Mouse (Mus musculus) G1E (cell line): Measurements from ENCODE around the gene Slc35e3. TPM values are rescaled to one million over a fixed set of nuclear protein-coding genes. Genes with fewer than 3 reads are reported as not detected.

Experiments
- ATAC-seq: 2 replicates; pipeline ENCODE4 v1.8.0; 2016; ENCODE audit warnings: mild to moderate bottlenecking; ENCODE audit not compliant: insufficient number of reproducible peaks, poor library complexity, low FRiP score, severe bottlenecking; ENCODE audit errors: extremely low read depth
- DNase-seq: peaks from one replicate; pipeline ENCODE4 v3.0.0; 2012; ENCODE audit warnings: low spot score
- H3K27me3 ChIP-seq: 2 replicates; pipeline ENCODE4 v1.6.1; 2012; ENCODE audit warnings: mild to moderate bottlenecking, low read length, inconsistent platforms; ENCODE audit not compliant: insufficient read depth
- H3K36me3 ChIP-seq: replicated peaks from 2 replicates; pipeline ENCODE3; 2012; ENCODE audit warnings: mild to moderate bottlenecking, inconsistent platforms
- H3K4me1 ChIP-seq: 2 replicates; pipeline ENCODE4 v1.6.1; 2012; ENCODE audit warnings: low read depth, low read length, inconsistent platforms, mixed read lengths; ENCODE audit not compliant: insufficient read depth
- H3K4me3 ChIP-seq: 2 replicates; pipeline ENCODE4 v1.5.1; 2012; ENCODE audit warnings: low read depth, mild to moderate bottlenecking, inconsistent platforms, low read length, moderate library complexity, mixed read lengths
- H3K9me3 ChIP-seq: replicated peaks from 2 replicates; pipeline ENCODE4 v1.6.1; 2012; ENCODE audit warnings: inconsistent platforms
- CTCF ChIP-seq: IDR thresholded peaks from 2 replicates; pipeline ENCODE4 v1.5.1; 2012; ENCODE audit warnings: low read depth, low read length, inconsistent platforms, mixed read lengths
- GATA1 ChIP-seq: IDR thresholded peaks from 2 replicates; pipeline ENCODE4 v1.6.1; 2012; ENCODE audit warnings: borderline replicate concordance, low read length, inconsistent platforms, mixed read lengths
- GATA2 ChIP-seq: IDR thresholded peaks from 2 replicates; pipeline ENCODE4 v1.6.1; 2012; ENCODE audit warnings: low read depth, low read length, inconsistent platforms, borderline replicate concordance
- POLR2AphosphoS5 ChIP-seq: IDR thresholded peaks from 2 replicates; pipeline ENCODE4 v1.6.1; 2012; ENCODE audit warnings: low read depth, low read length, inconsistent platforms; ENCODE audit not compliant: insufficient replicate concordance
- TAL1 ChIP-seq: conservative IDR thresholded peaks from 2 replicates; pipeline ENCODE4 v1.6.1; 2012; ENCODE audit warnings: low read depth, low read length, inconsistent platforms, mixed read lengths
- polyA plus RNA-seq: library from polyadenylated mRNA; stranded (reverse); fragments of >175 nt; gene quantifications from 2 replicates; pipeline ENCODE4 v1.2.3, GENCODE M21; 2012
- total RNA-seq, 2 experiments: library from RNA; stranded (forward) in 1 of 2; stranded (reverse) in 1 of 2; fragments of 200-1000 nt in 1 of 2; fragments of >200 nt in 1 of 2; fragmentation: Nextera tagmentation in 1 of 2; gene quantifications; 2 replicates each; pipeline ENCODE4 v1.2.3; 2014 to 2017

The Slc35e3 gene
- total and polyA plus RNA-seq, 3 experiments, result 1.5 to 10.9 (median 3.5) TPM

- no peak for TF ChIP-seq TAL1
- no peak for TF ChIP-seq CTCF
- TF ChIP-seq GATA2, result no peak
- TF ChIP-seq POLR2AphosphoS5, result no peak
- no peak for TF ChIP-seq GATA1
- Histone ChIP-seq H3K4me3 (no peak overlapping the region), H3K36me3 (peaks cover 52% of the 10 kb centered on the region), H3K9me3 (no peaks in the 10 kb centered on the region), H3K4me1 (peaks cover 33% of the 10 kb centered on the region), H3K27me3 (no peaks in the 10 kb centered on the region)
- ATAC-seq (no peak), DNase-seq (no peak)
Measured at GRCm38 (mm10) chr10:117790011-117790410, 43.8 kb upstream of the Slc35e3 start.

GRCm38 (mm10) chr10:117784646-117785045 lies 38.5 kb upstream of the Slc35e3 start:
- Histone ChIP-seq H3K36me3 (peaks cover 86% of the 10 kb centered on the region), H3K4me1 (peaks cover 4% of the 10 kb centered on the region; the same call in 1 of the 2 replicates), H3K9me3 (no peaks in the 10 kb centered on the region), H3K27me3 (no peaks in the 10 kb centered on the region), H3K4me3 (no peak overlapping the region)
- TF ChIP-seq GATA2, result no peak
- no peak for TF ChIP-seq POLR2AphosphoS5
- no peak for ATAC-seq
- DNase-seq, result no peak

GRCm38 (mm10) chr10:117783786-117784420 lies 37.7 kb upstream of the Slc35e3 start:
- Histone ChIP-seq H3K27me3 (no peaks in the 10 kb centered on the region), H3K4me3 (no peak overlapping the region), H3K36me3 (peaks cover 93% of the 10 kb centered on the region), H3K9me3 (no peaks in the 10 kb centered on the region), H3K4me1 (peaks cover 4% of the 10 kb centered on the region; the same call in 1 of the 2 replicates)
- TF ChIP-seq GATA2 (no peak), GATA1 (no peak), TAL1 (no peak), CTCF (no peak), POLR2AphosphoS5 (no peak)
- ATAC-seq (no peak), DNase-seq (no peak)

GRCm38 (mm10) chr10:117782491-117783260 lies 36.5 kb upstream of the Slc35e3 start:
- no peak for ATAC-seq
- H3K36me3 ChIP-seq, result peaks cover 96% of the 10 kb centered on the region
- no peak for TF ChIP-seq TAL1
- no peak for TF ChIP-seq GATA2
- no peak for TF ChIP-seq POLR2AphosphoS5
- no peak for TF ChIP-seq GATA1
- TF ChIP-seq CTCF, result no peak

GRCm38 (mm10) chr10:117782056-117782455 lies 35.9 kb upstream of the Slc35e3 start:
- Histone ChIP-seq H3K27me3 (no peaks in the 10 kb centered on the region), H3K4me1 (peaks cover 2% of the 10 kb centered on the region; the same call in 1 of the 2 replicates), H3K9me3 (no peaks in the 10 kb centered on the region), H3K4me3 (no peak overlapping the region), H3K36me3 (peaks cover 95% of the 10 kb centered on the region)
- no peak for DNase-seq
- ATAC-seq, result no peak
- TF ChIP-seq GATA1, result no peak
- TF ChIP-seq CTCF, result no peak
- TF ChIP-seq TAL1, result no peak
- TF ChIP-seq GATA2, result no peak
- TF ChIP-seq POLR2AphosphoS5, result no peak

More at GRCm38 (mm10) chr10:117782491-117783260, 36.5 kb upstream of the Slc35e3 start:
- no peaks in the 10 kb centered on the region for H3K27me3 ChIP-seq
- no peak for DNase-seq
- no peak overlapping the region for H3K4me3 ChIP-seq
- H3K9me3 ChIP-seq, result no peaks in the 10 kb centered on the region
- peaks cover 2% of the 10 kb centered on the region; the same call in 1 of the 2 replicates for H3K4me1 ChIP-seq

DNA sequence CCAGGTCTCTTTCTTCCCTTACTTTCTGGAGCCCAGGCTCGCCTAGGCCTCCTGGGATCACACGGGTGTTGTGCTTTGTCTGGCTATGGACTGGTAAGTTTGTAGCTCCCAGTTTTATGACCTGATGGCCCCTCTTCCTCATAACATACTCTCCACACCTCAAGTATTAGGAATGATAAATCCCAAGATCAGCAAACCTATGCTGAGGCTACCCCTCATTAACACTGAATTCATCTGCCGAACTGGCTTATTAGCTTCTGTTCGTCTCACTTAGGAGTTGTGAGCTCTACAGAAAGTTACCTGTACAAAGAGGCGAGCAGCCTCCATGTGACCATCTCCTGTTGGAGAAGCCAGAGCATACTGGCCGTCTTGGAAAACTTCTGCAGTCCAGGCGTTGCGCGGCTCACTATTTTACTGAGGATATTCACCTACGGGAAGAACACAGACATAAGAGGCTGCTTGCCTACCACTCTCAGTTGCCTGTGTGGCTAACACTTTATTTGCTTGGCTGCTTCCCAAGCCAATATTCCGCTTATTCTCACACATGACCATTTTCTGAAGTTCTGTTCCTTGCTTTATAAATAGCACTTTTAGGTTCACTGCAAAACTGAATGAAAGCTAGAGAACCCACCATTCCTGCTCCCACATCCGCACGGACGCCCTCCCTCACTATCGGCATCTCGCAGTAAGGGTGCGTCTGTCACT lies 35.0 kb upstream of the Slc35e3 start:
- ATAC-seq (no peak), DNase-seq (no peak)
- Histone ChIP-seq H3K9me3 (no peaks in the 10 kb centered on the region), H3K4me1 (peaks cover 5% of the 10 kb centered on the region; the same call in 1 of the 2 replicates), H3K36me3 (peaks cover 95% of the 10 kb centered on the region), H3K27me3 (no peaks in the 10 kb centered on the region), H3K4me3 (no peak overlapping the region)
- TF ChIP-seq GATA2 (no peak), TAL1 (no peak), POLR2AphosphoS5 (no peak), CTCF (no peak), GATA1 (no peak)
